Mouse (Mus musculus): Measurements from ENCODE around the gene Kdm2a. TPM values are rescaled to one million over a fixed set of nuclear protein-coding genes. Genes with fewer than 3 reads are reported as not detected.

The Kdm2a gene
- polyA plus RNA-seq, 1 experiment from 2014 or later = 42.0 TPM

GRCm38 (mm10) chr19:4420153-4420910, 22.2 kb upstream of the Kdm2a start:
- 81% methylated on average over 8 of the region's 8 CpGs for WGBS

GRCm38 (mm10) chr19:4419711-4420110, 21.6 kb upstream of the Kdm2a start:
- Histone ChIP-seq H3K27ac (ENCODE audit: low read depth, low read length) (no peak overlapping the region), H3K27me3 (ENCODE audit: control insufficient read depth, insufficient read depth, low read length) (no peaks in the 10 kb centered on the region), H3K36me3 (ENCODE audit: control insufficient read depth, insufficient read depth, low read length) (no peaks in the 10 kb centered on the region), H3K9me3 (ENCODE audit: control insufficient read depth, low read length) (no peaks in the 10 kb centered on the region), H3K9ac (ENCODE audit: low read length) (no peak overlapping the region), H3K4me2 (no peak overlapping the region), H3K4me3 (ENCODE audit: low read depth, low read length) (no peak overlapping the region), H3K4me1 (ENCODE audit: control insufficient read depth, insufficient read depth, low read length) (no peaks in the 10 kb centered on the region)
- 92% methylated on average over 5 of the region's 5 CpGs for WGBS
- ATAC-seq (ENCODE audit: low FRiP score) (no peak), DNase-seq (ENCODE audit: low spot score, missing footprints) (no peak)

More at GRCm38 (mm10) chr19:4420153-4420910, 22.2 kb upstream of the Kdm2a start:
- Histone ChIP-seq H3K27ac (ENCODE audit: low read depth, low read length) (no peak overlapping the region), H3K4me2 (no peak overlapping the region), H3K36me3 (ENCODE audit: control insufficient read depth, insufficient read depth, low read length) (no peaks in the 10 kb centered on the region), H3K27me3 (ENCODE audit: control insufficient read depth, insufficient read depth, low read length) (no peaks in the 10 kb centered on the region), H3K9ac (ENCODE audit: low read length) (no peak overlapping the region), H3K4me3 (ENCODE audit: low read depth, low read length) (no peak overlapping the region), H3K4me1 (ENCODE audit: control insufficient read depth, insufficient read depth, low read length) (no peaks in the 10 kb centered on the region), H3K9me3 (ENCODE audit: control insufficient read depth, low read length) (no peaks in the 10 kb centered on the region)
- ATAC-seq (ENCODE audit: low FRiP score) (no peak), DNase-seq (ENCODE audit: low spot score, missing footprints) (no peak)

GRCm38 (mm10) chr19:4417713-4418112, 19.6 kb upstream of the Kdm2a start:
- no peaks in the 10 kb centered on the region for H3K4me1 ChIP-seq (ENCODE audit: control insufficient read depth, insufficient read depth, low read length)
- no peaks in the 10 kb centered on the region for H3K36me3 ChIP-seq (ENCODE audit: control insufficient read depth, insufficient read depth, low read length)
- ATAC-seq (ENCODE audit: low FRiP score) = no peak
- H3K27me3 ChIP-seq (ENCODE audit: control insufficient read depth, insufficient read depth, low read length) = no peaks in the 10 kb centered on the region
- H3K27ac ChIP-seq (ENCODE audit: low read depth, low read length) = no peak overlapping the region
- no peak overlapping the region for H3K4me2 ChIP-seq
- no peak for DNase-seq (ENCODE audit: low spot score, missing footprints)
- no peak overlapping the region for H3K4me3 ChIP-seq (ENCODE audit: low read depth, low read length)
- H3K9me3 ChIP-seq (ENCODE audit: control insufficient read depth, low read length) = no peaks in the 10 kb centered on the region
- no peak overlapping the region for H3K9ac ChIP-seq (ENCODE audit: low read length)

GRCm38 (mm10) chr19:4417183-4417582, 19.1 kb upstream of the Kdm2a start:
- WGBS = 0% methylated on average over 1 of the region's 1 CpGs
- H3K9me3 ChIP-seq (ENCODE audit: control insufficient read depth, low read length) = no peaks in the 10 kb centered on the region
- H3K4me1 ChIP-seq (ENCODE audit: control insufficient read depth, insufficient read depth, low read length) = no peaks in the 10 kb centered on the region
- H3K4me2 ChIP-seq = no peak overlapping the region
- no peak overlapping the region for H3K9ac ChIP-seq (ENCODE audit: low read length)
- DNase-seq (ENCODE audit: low spot score, missing footprints) (no peak), ATAC-seq (ENCODE audit: low FRiP score) (0 out of 2 replicates have a peak, but pooled peaks have one; percentile 40)
- H3K27ac ChIP-seq (ENCODE audit: low read depth, low read length) = no peak overlapping the region
- H3K36me3 ChIP-seq (ENCODE audit: control insufficient read depth, insufficient read depth, low read length) = no peaks in the 10 kb centered on the region
- H3K27me3 ChIP-seq (ENCODE audit: control insufficient read depth, insufficient read depth, low read length) = no peaks in the 10 kb centered on the region
- no peak overlapping the region for H3K4me3 ChIP-seq (ENCODE audit: low read depth, low read length)

GRCm38 (mm10) chr19:4414631-4415030, 16.5 kb upstream of the Kdm2a start:
- Histone ChIP-seq H3K4me2 (no peak overlapping the region), H3K9ac (ENCODE audit: low read length) (no peak overlapping the region), H3K4me1 (ENCODE audit: control insufficient read depth, insufficient read depth, low read length) (no peaks in the 10 kb centered on the region), H3K9me3 (ENCODE audit: control insufficient read depth, low read length) (no peaks in the 10 kb centered on the region), H3K36me3 (ENCODE audit: control insufficient read depth, insufficient read depth, low read length) (no peaks in the 10 kb centered on the region), H3K27ac (ENCODE audit: low read depth, low read length) (no peak overlapping the region), H3K27me3 (ENCODE audit: control insufficient read depth, insufficient read depth, low read length) (no peaks in the 10 kb centered on the region), H3K4me3 (ENCODE audit: low read depth, low read length) (no peak overlapping the region)
- DNase-seq (ENCODE audit: low spot score, missing footprints) (no peak), ATAC-seq (ENCODE audit: low FRiP score) (no peak)
- WGBS = 79% methylated on average over 1 of the region's 1 CpGs

- ATAC-seq (ENCODE audit: low FRiP score) (no peak), DNase-seq (ENCODE audit: low spot score, missing footprints) (no peak)
- H3K36me3 ChIP-seq (ENCODE audit: control insufficient read depth, insufficient read depth, low read length) = no peaks in the 10 kb centered on the region
- H3K27ac ChIP-seq (ENCODE audit: low read depth, low read length) = no peak overlapping the region
- H3K27me3 ChIP-seq (ENCODE audit: control insufficient read depth, insufficient read depth, low read length) = no peaks in the 10 kb centered on the region
- no peak overlapping the region for H3K9ac ChIP-seq (ENCODE audit: low read length)
- no peaks in the 10 kb centered on the region for H3K9me3 ChIP-seq (ENCODE audit: control insufficient read depth, low read length)
- no peaks in the 10 kb centered on the region for H3K4me1 ChIP-seq (ENCODE audit: control insufficient read depth, insufficient read depth, low read length)
- H3K4me3 ChIP-seq (ENCODE audit: low read depth, low read length) = no peak overlapping the region
- 66% methylated on average over 2 of the region's 2 CpGs for WGBS
- H3K4me2 ChIP-seq = no peak overlapping the region
Observed at GRCm38 (mm10) chr19:4409062-4409461, 11.0 kb upstream of the Kdm2a start.

GRCm38 (mm10) chr19:4404840-4405239, 6.8 kb upstream of the Kdm2a start:
- DNase-seq (ENCODE audit: low spot score, missing footprints) (no peak), ATAC-seq (ENCODE audit: low FRiP score) (no peak)
- no peak overlapping the region for H3K9ac ChIP-seq (ENCODE audit: low read length)
- no peaks in the 10 kb centered on the region for H3K4me1 ChIP-seq (ENCODE audit: control insufficient read depth, insufficient read depth, low read length)
- H3K27ac ChIP-seq (ENCODE audit: low read depth, low read length) = no peak overlapping the region
- H3K36me3 ChIP-seq (ENCODE audit: control insufficient read depth, insufficient read depth, low read length) = no peaks in the 10 kb centered on the region
- H3K4me2 ChIP-seq = no peak overlapping the region
- no peaks in the 10 kb centered on the region for H3K9me3 ChIP-seq (ENCODE audit: control insufficient read depth, low read length)
- H3K4me3 ChIP-seq (ENCODE audit: low read depth, low read length) = no peak overlapping the region
- WGBS = 90% methylated on average over 2 of the region's 2 CpGs
- no peaks in the 10 kb centered on the region for H3K27me3 ChIP-seq (ENCODE audit: control insufficient read depth, insufficient read depth, low read length)

- ATAC-seq (ENCODE audit: low FRiP score) = no peak
- Histone ChIP-seq H3K4me3 (ENCODE audit: low read depth, low read length) (no peak overlapping the region), H3K9ac (ENCODE audit: low read length) (no peak overlapping the region), H3K9me3 (ENCODE audit: control insufficient read depth, low read length) (no peaks in the 10 kb centered on the region), H3K27me3 (ENCODE audit: control insufficient read depth, insufficient read depth, low read length) (no peaks in the 10 kb centered on the region), H3K4me1 (ENCODE audit: control insufficient read depth, insufficient read depth, low read length) (peaks cover 6% of the 10 kb centered on the region), H3K27ac (ENCODE audit: low read depth, low read length) (no peak overlapping the region), H3K4me2 (no peak overlapping the region), H3K36me3 (ENCODE audit: control insufficient read depth, insufficient read depth, low read length) (no peaks in the 10 kb centered on the region)
- no peak for DNase-seq (ENCODE audit: low spot score, missing footprints)
- WGBS = 76% methylated on average over 4 of the region's 4 CpGs
Observed at GRCm38 (mm10) chr19:4398959-4399358, 874 bp upstream of the Kdm2a start.

GRCm38 (mm10) chr19:4398630-4398948, 504 bp upstream of the Kdm2a start:
- Histone ChIP-seq H3K27ac (ENCODE audit: low read depth, low read length) (no peak overlapping the region), H3K9me3 (ENCODE audit: control insufficient read depth, low read length) (no peaks in the 10 kb centered on the region), H3K36me3 (ENCODE audit: control insufficient read depth, insufficient read depth, low read length) (no peaks in the 10 kb centered on the region), H3K27me3 (ENCODE audit: control insufficient read depth, insufficient read depth, low read length) (no peaks in the 10 kb centered on the region), H3K4me1 (ENCODE audit: control insufficient read depth, insufficient read depth, low read length) (peaks cover 7% of the 10 kb centered on the region), H3K4me2 (peak overlapping the region; percentile 82), H3K9ac (ENCODE audit: low read length) (peak overlapping the region; percentile 78; the same call in 1 of the 2 replicates), H3K4me3 (ENCODE audit: low read depth, low read length) (peak overlapping the region; percentile 100)
- no peak for ATAC-seq (ENCODE audit: low FRiP score)
- DNase-seq (ENCODE audit: low spot score, missing footprints) = no peak
- WGBS = 28% methylated on average over 8 of the region's 8 CpGs
